Mouse (Mus musculus) liver, embryonic 14.5 days (tissue): ENCODE results near the gene 2610028H24Rik. TPM values are rescaled to one million over a fixed set of nuclear protein-coding genes. Genes with fewer than 3 reads are reported as not detected.

ENCODE experiments used
- ATAC-seq: fragments of 200-750 bp; cut with Nextera tagmentation; 2 replicates; pipeline ENCODE4 v1.8.0; 2017; ENCODE audit warnings: moderate number of reproducible peaks, mild to moderate bottlenecking, moderate library complexity; ENCODE audit not compliant: insufficient read depth
- DNase-seq, 3 experiments: peaks; one replicate each; pipeline ENCODE4 v3.0.0-alpha.2; 2012 to 2013; ENCODE audit warnings: low read depth in 3 of 3, low spot score in 3 of 3
- H3K27ac ChIP-seq: fragments of 300-500 bp; sonication (generic); 2 replicates; pipeline ENCODE4 v1.5.1; 2014; ENCODE audit warnings: moderate library complexity, mild to moderate bottlenecking, control low read depth, inconsistent platforms
- H3K27me3 ChIP-seq: fragments of 300-500 bp; sonication (generic); 2 replicates; pipeline ENCODE4 v1.6.1; 2014; ENCODE audit warnings: mild to moderate bottlenecking, low read length, moderate library complexity; ENCODE audit not compliant: control insufficient read depth, insufficient read depth
- H3K36me3 ChIP-seq: fragments of 300-500 bp; sonication (generic); replicated peaks from 2 replicates; pipeline ENCODE4 v1.6.1; 2014; ENCODE audit warnings: low read depth; ENCODE audit not compliant: control insufficient read depth, insufficient read depth
- H3K4me1 ChIP-seq, 2 experiments: fragments of 200-500 bp in 1 of 2; fragments of 300-500 bp in 1 of 2; sonication (generic) in 1 of 2; replicated peaks; 2 replicates each; pipeline ENCODE4 v1.6.1; 2012 to 2014; ENCODE audit warnings: antibody characterized with exemption in 1 of 2, inconsistent platforms in 1 of 2, low read length in 1 of 2; ENCODE audit not compliant: control insufficient read depth in 2 of 2, insufficient read depth in 2 of 2
- H3K4me2 ChIP-seq: fragments of 300-500 bp; sonication (generic); 2 replicates; pipeline ENCODE4 v1.6.1; 2014; ENCODE audit warnings: low read depth, mild to moderate bottlenecking, control low read depth, moderate library complexity
- H3K4me3 ChIP-seq, 2 experiments: fragments of 200-500 bp in 1 of 2; fragments of 300-500 bp in 1 of 2; sonication (generic) in 1 of 2; 2 replicates each; pipeline ENCODE4 v1.5.1; 2012 to 2014; ENCODE audit warnings: low read depth in 2 of 2, low read length in 2 of 2, mild to moderate bottlenecking in 2 of 2, control low read depth in 1 of 2, inconsistent platforms in 1 of 2, moderate library complexity in 1 of 2; ENCODE audit not compliant: insufficient read depth in 1 of 2
- H3K9ac ChIP-seq: fragments of 300-500 bp; sonication (generic); replicated peaks from 2 replicates; pipeline ENCODE4 v1.6.1; 2014; ENCODE audit warnings: mild to moderate bottlenecking, control low read depth, moderate library complexity
- H3K9me3 ChIP-seq: fragments of 300-500 bp; sonication (generic); 2 replicates; pipeline ENCODE4 v1.6.1; 2016; ENCODE audit warnings: low read length, mixed read lengths; ENCODE audit not compliant: control insufficient read depth
- CTCF ChIP-seq: IDR thresholded peaks from 2 replicates; pipeline ENCODE4 v1.5.1; 2016; ENCODE audit warnings: antibody characterized with exemption, low read depth, control low read depth
- EP300 ChIP-seq: IDR thresholded peaks from 2 replicates; pipeline ENCODE4 v1.6.1; 2016; ENCODE audit warnings: antibody characterized with exemption, low read depth
- WGBS: fragments of 180-500 bp; shearing (Covaris S2); extraction: QIAGEN DNeasy Blood & Tissue Kit; methylation state at CpG from one replicate; pipeline ENCODE4 v1.1.7; 2014; ENCODE audit not compliant: insufficient replicate concordance; 5-methylcytosine and 5-hydroxymethylcytosine counted together
- polyA plus RNA-seq, 2 experiments: library from polyadenylated mRNA; depleted of rRNA in 1 of 2; stranded (reverse) in 1 of 2; unstranded in 1 of 2; fragments of >200 nt; fragmentation: Nextera tagmentation in 1 of 2; extraction: Ambion mirVana in 1 of 2; gene quantifications; 2 replicates each; pipeline versions ENCODE4 v1.2.1 to v1.2.3; 2012 to 2014

The 2610028H24Rik gene
- polyA plus RNA-seq, 2 experiments: not detected

DNA sequence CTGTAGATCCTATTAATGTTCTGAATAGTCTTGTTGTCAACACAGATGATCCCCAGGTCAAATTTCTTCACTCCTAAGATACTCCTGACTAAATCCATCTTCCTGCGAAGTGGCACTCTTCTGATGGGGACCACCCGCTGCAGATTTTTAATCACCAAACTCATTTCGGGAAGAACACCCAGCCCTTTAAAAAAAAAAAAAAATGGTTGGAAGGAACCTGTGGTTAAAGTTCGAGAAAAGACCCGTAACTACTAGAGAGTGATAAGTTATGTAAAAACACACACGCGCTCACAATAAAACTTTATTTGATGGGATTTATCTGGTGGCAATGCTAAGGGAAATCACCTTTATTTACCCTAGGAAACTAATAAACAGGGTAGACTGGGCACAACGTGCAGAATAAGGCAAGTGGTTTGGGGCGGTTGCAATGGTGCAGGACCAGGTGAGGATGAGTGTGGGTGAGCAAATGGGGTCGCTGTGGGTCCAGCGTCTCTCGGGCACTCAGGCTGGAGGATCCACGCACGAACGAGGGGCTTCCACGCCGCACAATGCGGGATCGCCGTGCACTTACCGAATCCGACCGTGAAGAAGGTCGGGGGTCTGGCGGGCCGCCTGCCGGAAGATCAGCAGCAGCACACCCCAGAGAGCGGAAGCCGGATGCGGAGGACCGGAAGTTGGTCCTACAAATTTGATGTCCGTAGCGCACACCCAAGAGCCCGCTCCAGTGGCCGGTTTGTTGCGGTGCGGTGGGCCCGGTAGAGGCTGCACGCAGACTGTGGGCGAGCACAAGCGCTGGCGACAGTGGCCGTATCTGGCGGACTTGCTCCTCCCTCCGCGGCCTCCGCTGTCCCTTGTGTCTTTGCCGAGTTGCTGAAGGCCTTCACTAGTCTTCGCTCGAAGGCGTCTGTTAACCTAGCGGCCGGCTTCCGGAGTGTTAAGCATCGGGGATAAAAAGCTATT, 19.6 kb downstream of the 2610028H24Rik start, which contains the start of the genes Mcm3ap and Ybey:
Gene Mcm3ap (plus strand): TSS at position 725 of the 960 bp plus-strand sequence.
Gene Ybey (minus strand): TSS at position 912 of the 960 bp plus-strand sequence.
- Histone ChIP-seq H3K27me3 (no peaks in the 10 kb centered on the region), H3K36me3 (peaks cover 16% of the 10 kb centered on the region), H3K4me2 (peak within 1 kb of the TSS; percentile 82), H3K9ac (peak within 1 kb of the TSS; percentile 91), H3K27ac (peak within 1 kb of the TSS; percentile 85), H3K9me3 (no peaks in the 10 kb centered on the region), H3K4me1 (peaks cover 0 to 3% of the 10 kb centered on the region in 2 experiments; a peak in 2 of 4 replicates), H3K4me3 (peak within 1 kb of the TSS; percentile 81 to 88)
- TF ChIP-seq CTCF: peak; percentile 70
- TF ChIP-seq EP300: no peak; the same call in 1 of the 2 replicates
- DNase-seq (peak; percentile 80 to 84 (median 82)), ATAC-seq (peak; percentile 95)
- WGBS: under 1% methylated on average over 55 of the region's 55 CpGs

DNA sequence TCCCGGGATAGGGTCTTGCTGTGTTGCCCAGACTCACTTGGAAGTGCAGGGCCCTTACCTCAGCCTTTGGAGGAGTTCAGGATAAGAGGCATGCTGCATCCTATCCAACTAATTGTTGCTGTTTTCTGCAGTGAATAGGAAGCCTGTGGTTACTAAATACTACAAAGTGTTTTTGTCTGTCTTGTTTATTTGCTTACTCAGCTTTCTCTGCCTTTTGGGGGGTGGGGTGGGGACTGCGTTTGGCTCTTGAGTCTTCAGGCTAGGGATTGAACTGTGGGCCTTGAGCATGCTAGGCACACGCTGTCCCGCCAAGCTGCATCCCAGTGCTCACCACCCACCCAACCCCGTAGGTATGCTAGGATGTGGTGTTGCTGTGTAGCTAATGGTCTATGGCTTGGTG, 24.9 kb downstream of the 2610028H24Rik start:
- no peaks in the 10 kb centered on the region; a peak in 1 of 4 replicates for H3K4me1 ChIP-seq
- WGBS: 80% methylated on average over 5 of the region's 5 CpGs
- no peaks in the 10 kb centered on the region for H3K9me3 ChIP-seq
- H3K27ac ChIP-seq: no peak overlapping the region
- H3K27me3 ChIP-seq: no peaks in the 10 kb centered on the region
- DNase-seq: no peak
- H3K4me3 ChIP-seq: no peak overlapping the region
- TF ChIP-seq CTCF: no peak
- H3K4me2 ChIP-seq: no peak overlapping the region
- H3K9ac ChIP-seq: no peak overlapping the region
- peaks cover 35% of the 10 kb centered on the region for H3K36me3 ChIP-seq
- ATAC-seq: no peak

DNA sequence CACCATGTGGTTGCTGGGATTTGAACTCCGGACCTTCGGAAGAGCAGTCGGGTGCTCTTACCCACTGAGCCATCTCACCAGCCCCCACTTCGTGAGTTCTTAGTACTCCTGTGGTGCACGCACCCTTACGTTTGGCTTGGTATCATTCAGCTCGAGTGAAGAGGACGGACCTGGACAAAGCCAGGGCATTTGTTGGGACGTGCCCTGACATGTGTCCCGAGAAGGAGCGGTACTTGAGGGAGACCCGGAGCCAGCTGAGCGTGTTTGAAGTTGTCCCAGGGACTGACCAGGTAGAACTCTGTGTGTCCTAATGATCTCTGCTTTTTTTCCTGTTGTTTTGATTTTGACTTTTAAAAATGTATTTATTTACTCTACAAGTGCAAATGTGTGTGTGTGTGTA, 32.0 kb downstream of the 2610028H24Rik start:
- H3K9me3 ChIP-seq: no peaks in the 10 kb centered on the region
- H3K4me3 ChIP-seq: no peak overlapping the region
- no peak for DNase-seq
- no peak for ATAC-seq
- peaks cover 50% of the 10 kb centered on the region for H3K36me3 ChIP-seq
- no peaks in the 10 kb centered on the region for H3K4me1 ChIP-seq
- no peak overlapping the region for H3K4me2 ChIP-seq
- H3K9ac ChIP-seq: no peak overlapping the region
- TF ChIP-seq EP300 (no peak), CTCF (no peak)
- WGBS: 87% methylated on average over 13 of the region's 13 CpGs
- no peak overlapping the region for H3K27ac ChIP-seq
- no peaks in the 10 kb centered on the region for H3K27me3 ChIP-seq

DNA sequence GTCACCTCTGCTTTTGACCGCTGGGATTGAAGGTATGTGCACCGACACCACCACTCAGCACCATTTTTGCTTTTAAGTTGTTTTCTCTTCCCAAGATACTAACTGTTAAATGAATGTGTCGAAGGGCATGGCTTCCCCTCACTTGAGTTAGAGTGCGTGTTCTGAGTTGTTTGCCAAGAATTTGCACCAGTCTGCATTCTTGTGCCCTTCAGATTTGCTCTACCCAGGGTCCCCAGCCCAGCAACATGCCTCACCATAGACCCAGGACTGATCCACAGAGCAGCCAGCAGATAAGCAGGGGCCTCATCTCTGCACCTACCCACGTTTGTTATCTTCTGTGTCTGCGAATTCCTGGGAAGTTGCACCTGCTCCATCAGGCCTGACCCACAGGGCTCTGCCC, 32.6 kb downstream of the 2610028H24Rik start:
- Histone ChIP-seq H3K27ac (no peak overlapping the region), H3K27me3 (no peaks in the 10 kb centered on the region), H3K9me3 (no peaks in the 10 kb centered on the region), H3K4me1 (0 out of 4 replicates have a peak, but pooled peaks cover 0 to 1% of the 10 kb centered on the region in 2 experiments), H3K36me3 (peaks cover 51% of the 10 kb centered on the region), H3K4me2 (no peak overlapping the region), H3K9ac (no peak overlapping the region), H3K4me3 (no peak overlapping the region)
- 74% methylated on average over 6 of the region's 6 CpGs for WGBS
- TF ChIP-seq EP300 (no peak), CTCF (no peak)
- ATAC-seq (no peak), DNase-seq (no peak)

DNA sequence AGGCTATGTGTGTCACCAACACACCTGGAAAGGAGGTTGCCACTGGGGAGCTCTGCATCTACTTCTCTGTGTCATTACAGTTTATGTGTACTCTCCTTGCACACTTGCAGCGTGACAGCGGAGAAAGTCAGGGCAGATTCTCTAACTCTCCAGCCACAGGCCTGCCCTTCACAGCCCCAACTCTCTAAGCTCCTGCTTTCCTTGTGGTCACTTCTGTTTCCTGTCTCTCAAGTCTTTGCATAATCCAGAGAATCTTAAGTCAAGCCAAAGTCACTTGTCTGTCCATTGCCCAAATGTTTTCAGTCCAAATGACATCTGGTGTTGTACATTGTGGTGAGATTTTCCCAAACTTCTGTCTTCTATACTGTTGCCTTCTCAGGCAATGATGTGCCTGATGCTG, 37.4 kb downstream of the 2610028H24Rik start:
- no peak overlapping the region for H3K4me2 ChIP-seq
- TF ChIP-seq EP300: no peak
- no peak for TF ChIP-seq CTCF
- ATAC-seq (no peak), DNase-seq (no peak)
- H3K4me3 ChIP-seq: no peak overlapping the region
- 48% methylated on average over 2 of the region's 2 CpGs for WGBS
- no peak overlapping the region for H3K9ac ChIP-seq
- no peaks in the 10 kb centered on the region for H3K9me3 ChIP-seq
- H3K27me3 ChIP-seq: no peaks in the 10 kb centered on the region
- no peak overlapping the region for H3K27ac ChIP-seq
- peaks cover 0 to 4% of the 10 kb centered on the region in 2 experiments; a peak in 1 of 4 replicates for H3K4me1 ChIP-seq
- H3K36me3 ChIP-seq: peaks cover 17% of the 10 kb centered on the region
